In the genomic region with DNA sequence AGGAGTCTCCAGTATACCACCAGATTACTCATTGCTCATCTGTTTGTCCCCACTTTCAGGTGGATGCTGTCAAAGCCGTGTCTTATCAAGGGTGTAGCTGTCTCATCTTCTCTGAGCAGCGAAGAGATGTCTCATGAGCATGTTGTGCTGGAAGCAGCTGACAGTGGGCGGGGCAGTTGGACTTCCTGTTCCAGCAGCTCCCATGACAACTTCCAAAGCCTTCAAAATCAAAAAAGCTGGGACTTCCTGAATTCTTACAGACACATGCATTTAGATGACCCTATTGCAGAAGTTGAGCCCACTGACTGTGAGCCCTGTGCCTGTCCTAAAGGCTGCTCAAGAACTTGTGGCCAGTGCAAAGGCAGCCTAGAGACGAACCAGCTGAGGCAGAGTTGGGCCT, we compare ENCODE assay signal across 11 mouse cellular contexts.
DNase-seq lines count a peak whose midpoint lies in the region; ATAC-seq lines count a peak whose summit lies in the region.
"Had no signal": no experiment of that assay in that cellular context is flagged by ENCODE, and none has a peak within 500 bp of the region (broad histone marks: within the 10 kb centered on the region; RNA-seq: fewer than 3 reads in every experiment).

No protein-coding gene starts in this region.

- no peak overlapping the region for H3K27ac ChIP-seq in forebrain, embryonic 11.5 days (ENCODE audit: low read depth, low read length)
- no peak overlapping the region for H3K27ac ChIP-seq in midbrain, embryonic 15.5 days
- H3K27ac ChIP-seq in intestine, embryonic 15.5 days = no peak overlapping the region
- H3K27ac ChIP-seq: hindbrain, embryonic 10.5 days had no signal

- no peak overlapping the region for H3K4me3 ChIP-seq in forebrain, embryonic 11.5 days (ENCODE audit: low read depth, low read length)
- H3K4me3 ChIP-seq in midbrain, embryonic 15.5 days = no peak overlapping the region
- no peak overlapping the region for H3K4me3 ChIP-seq in intestine, embryonic 15.5 days (replicated peaks)
- H3K4me3 ChIP-seq: hindbrain, embryonic 10.5 days had no signal

- 0 out of 2 replicates have a peak, but pooled peaks have one; percentile 8 for ATAC-seq in common myeloid progenitor, adult 5-6 weeks (replicated peaks; ENCODE audit: low read depth, poor library complexity, severe bottlenecking)
- ATAC-seq in forebrain, embryonic 11.5 days (replicated peaks; ENCODE audit: low FRiP score) = no peak
- ATAC-seq in midbrain, embryonic 15.5 days (replicated peaks) = no peak
- no peak for ATAC-seq in intestine, embryonic 15.5 days
- ATAC-seq: forebrain, postnatal 0 days had no signal

- no peak overlapping the region for H3K9ac ChIP-seq in forebrain, embryonic 11.5 days (ENCODE audit: low read length)
- H3K9ac ChIP-seq in midbrain, embryonic 15.5 days = no peak overlapping the region
- no peak overlapping the region for H3K9ac ChIP-seq in intestine, embryonic 15.5 days
- H3K9ac ChIP-seq: forebrain, postnatal 0 days had no signal

- H3K4me2 ChIP-seq in forebrain, embryonic 11.5 days (ENCODE audit: low read depth, low read length, severe bottlenecking) = no peak overlapping the region
- no peak overlapping the region for H3K4me2 ChIP-seq in midbrain, embryonic 15.5 days
- H3K4me2 ChIP-seq in intestine, embryonic 15.5 days (replicated peaks) = no peak overlapping the region

- 90% methylated on average over 4 of the region's 4 CpGs for WGBS in forebrain, embryonic 11.5 days
- 92% methylated on average over 4 of the region's 4 CpGs for WGBS in midbrain, embryonic 15.5 days
- WGBS in intestine, embryonic 15.5 days = 77% methylated on average over 4 of the region's 4 CpGs

- intact Hi-C loops in left cerebral cortex, postnatal 14 days (cut with DNase I) = no loop called here
- intact Hi-C loops in left cerebral cortex, postnatal 36 days (cut with DNase I) = no loop called here

- H3K4me1 ChIP-seq in forebrain, embryonic 11.5 days (replicated peaks; ENCODE audit: control insufficient read depth, insufficient read depth, low read length) = no peaks in the 10 kb centered on the region
- no peaks in the 10 kb centered on the region for H3K4me1 ChIP-seq in midbrain, embryonic 15.5 days
- H3K4me1 ChIP-seq in intestine, embryonic 15.5 days (replicated peaks) = no peaks in the 10 kb centered on the region
- H3K4me1 ChIP-seq: hindbrain, embryonic 10.5 days had no signal

- H3K36me3 ChIP-seq in forebrain, embryonic 11.5 days (ENCODE audit: control insufficient read depth, insufficient read depth, low read length) = no peaks in the 10 kb centered on the region; the same call in 1 of the 2 replicates
- peaks cover 13% of the 10 kb centered on the region for H3K36me3 ChIP-seq in midbrain, embryonic 15.5 days (replicated peaks)
- peaks cover 5% of the 10 kb centered on the region; the same call in 1 of the 2 replicates for H3K36me3 ChIP-seq in intestine, embryonic 15.5 days

- H3K27me3 ChIP-seq in forebrain, embryonic 11.5 days (ENCODE audit: control insufficient read depth, insufficient read depth, low read length) = no peaks in the 10 kb centered on the region
- H3K27me3 ChIP-seq in midbrain, embryonic 15.5 days (replicated peaks) = no peaks in the 10 kb centered on the region
- no peaks in the 10 kb centered on the region for H3K27me3 ChIP-seq in intestine, embryonic 15.5 days (replicated peaks)

- DNase-seq in left cerebral cortex, postnatal 14 days (ENCODE audit: low spot score in 2 of 2) = peak; percentile 19 to 52
- DNase-seq in left cerebral cortex, postnatal 36 days (ENCODE audit: low spot score in 2 of 2) = no peak
- peak; percentile 74 for DNase-seq in heart, adult 8-10 months (ENCODE audit: low spot score)
- DNase-seq in lung, postnatal 14 days = peak; percentile 48
- no peak for DNase-seq in forebrain, embryonic 11.5 days (ENCODE audit: low spot score)
- DNase-seq: forebrain, postnatal 0 days; left cerebral cortex, postnatal 4 days had no signal

- no peaks in the 10 kb centered on the region for H3K9me3 ChIP-seq in forebrain, embryonic 11.5 days (ENCODE audit: control insufficient read depth, low read length)
- H3K9me3 ChIP-seq in midbrain, embryonic 15.5 days = no peaks in the 10 kb centered on the region
- no peaks in the 10 kb centered on the region for H3K9me3 ChIP-seq in intestine, embryonic 15.5 days
- H3K9me3 ChIP-seq: hindbrain, embryonic 10.5 days had no signal

Comparison
In these comparisons a context has a peak if more than half of its experiments do, and no peak if none do; other contexts are left out.
1. DNase-seq: peak in left cerebral cortex, postnatal 14 days (2 of 2), heart, adult 8-10 months (single experiment) and lung, postnatal 14 days (single experiment); none in left cerebral cortex, postnatal 36 days (0 of 2) and forebrain, embryonic 11.5 days (single experiment).